Mouse (Mus musculus): Measurements from ENCODE around the gene Sac3d1.
A peak's percentile ranks its signal among the peaks of the same experiment; 100 is the strongest.
"Not testable (repeated sequence)": the region's sequence is repeated elsewhere in the genome, so short reads cannot be mapped to it uniquely, and the experiment has no call there.

Gene Sac3d1

DNA sequence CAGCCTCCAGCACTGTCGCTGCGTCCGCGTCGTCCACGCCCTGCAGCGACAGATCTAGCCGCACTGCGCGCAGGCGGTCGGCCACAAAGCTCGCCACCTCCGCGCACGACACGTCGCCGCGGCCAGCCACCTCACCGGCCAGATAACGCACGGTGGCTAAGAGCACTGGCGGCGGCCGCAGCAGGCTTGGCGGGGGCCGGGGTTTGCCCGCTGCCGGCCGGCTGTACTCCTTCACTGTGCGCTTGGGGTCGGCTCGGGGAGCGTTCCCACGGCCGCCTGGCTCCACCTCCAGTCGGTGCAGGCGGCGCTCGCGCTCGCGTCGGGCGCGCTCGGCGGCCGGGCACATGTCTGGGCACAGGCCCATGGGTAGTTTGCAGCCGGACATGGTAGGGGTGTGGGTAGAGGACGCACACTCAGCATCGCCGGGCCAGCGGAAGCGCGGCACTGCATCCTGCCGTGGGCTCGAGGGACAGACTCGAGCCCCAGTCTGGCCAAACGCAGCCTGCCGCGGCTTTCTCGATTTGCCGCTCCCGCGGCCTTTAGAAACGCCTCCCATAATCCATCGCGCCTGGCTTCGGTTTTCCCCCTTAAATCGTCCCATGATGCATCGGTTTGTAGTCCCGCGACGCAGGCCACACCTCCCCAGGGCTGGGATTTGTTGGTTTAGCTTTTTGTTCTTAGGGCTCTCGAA, at the start of gene Sac3d1:
Gene Sac3d1 (minus strand): TSS at position 665 of the 691 bp plus-strand sequence.
- peak; percentile 92 for DNase-seq (ENCODE audit: low spot score)

DNA sequence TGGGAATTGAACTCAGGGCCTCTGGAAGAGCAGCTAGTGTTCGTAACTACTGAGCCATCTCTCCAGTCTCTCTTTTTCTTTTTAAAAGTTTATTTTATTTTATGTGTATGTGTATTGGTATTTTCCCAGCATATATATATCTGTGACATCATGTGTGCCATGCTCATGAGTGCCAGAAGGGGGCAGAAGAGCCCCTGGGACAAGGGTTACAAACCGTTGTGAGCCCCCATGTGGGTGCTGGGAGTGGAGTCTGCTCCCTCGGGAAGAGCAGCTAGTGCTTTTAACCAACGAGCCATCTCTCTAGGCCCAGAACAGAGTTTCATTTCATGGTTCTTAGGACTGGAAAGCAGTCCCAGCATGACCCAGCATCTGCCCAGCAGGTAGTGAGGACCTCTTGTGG, 48.3 kb upstream of the Sac3d1 start:
- DNase-seq (ENCODE audit: low spot score), result no peak

GRCm38 (mm10) chr19:6163872-6164547, 45.6 kb upstream of the Sac3d1 start:
- DNase-seq (ENCODE audit: low spot score), result no peak

GRCm38 (mm10) chr19:6157220-6157619, 38.8 kb upstream of the Sac3d1 start:
- no peak for DNase-seq (ENCODE audit: low spot score)

GRCm38 (mm10) chr19:6156372-6156771, 37.9 kb upstream of the Sac3d1 start:
- DNase-seq (ENCODE audit: low spot score), result no peak

DNA sequence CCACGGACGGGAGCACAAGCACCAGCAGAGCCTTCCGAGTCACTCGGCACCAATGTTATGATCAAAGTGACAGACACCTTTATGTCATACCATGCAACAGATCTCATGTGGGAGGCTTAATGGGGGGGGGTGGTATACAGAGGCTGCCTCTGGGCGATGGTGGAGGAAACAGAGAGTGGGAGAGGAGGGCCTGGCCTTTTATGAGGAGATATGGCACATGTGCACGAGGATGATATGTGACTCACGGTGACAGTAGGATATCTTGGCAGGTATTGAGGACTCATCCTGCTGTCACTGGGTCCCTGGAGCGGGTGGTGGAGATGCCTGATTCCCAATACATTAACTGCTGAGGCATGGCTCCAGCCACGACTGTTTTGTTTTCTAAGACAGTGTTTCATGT, 36.7 kb upstream of the Sac3d1 start:
- no peak for DNase-seq (ENCODE audit: low spot score)

- no peak for DNase-seq (ENCODE audit: low spot score)
Measured at GRCm38 (mm10) chr19:6144842-6145241, 26.4 kb upstream of the Sac3d1 start.

GRCm38 (mm10) chr19:6141394-6141749, 22.9 kb upstream of the Sac3d1 start, which contains the start of gene Arl2:
TSS of gene Arl2 (minus strand) at chr19:6141548.
- peak; percentile 90 for DNase-seq (ENCODE audit: low spot score)

DNA sequence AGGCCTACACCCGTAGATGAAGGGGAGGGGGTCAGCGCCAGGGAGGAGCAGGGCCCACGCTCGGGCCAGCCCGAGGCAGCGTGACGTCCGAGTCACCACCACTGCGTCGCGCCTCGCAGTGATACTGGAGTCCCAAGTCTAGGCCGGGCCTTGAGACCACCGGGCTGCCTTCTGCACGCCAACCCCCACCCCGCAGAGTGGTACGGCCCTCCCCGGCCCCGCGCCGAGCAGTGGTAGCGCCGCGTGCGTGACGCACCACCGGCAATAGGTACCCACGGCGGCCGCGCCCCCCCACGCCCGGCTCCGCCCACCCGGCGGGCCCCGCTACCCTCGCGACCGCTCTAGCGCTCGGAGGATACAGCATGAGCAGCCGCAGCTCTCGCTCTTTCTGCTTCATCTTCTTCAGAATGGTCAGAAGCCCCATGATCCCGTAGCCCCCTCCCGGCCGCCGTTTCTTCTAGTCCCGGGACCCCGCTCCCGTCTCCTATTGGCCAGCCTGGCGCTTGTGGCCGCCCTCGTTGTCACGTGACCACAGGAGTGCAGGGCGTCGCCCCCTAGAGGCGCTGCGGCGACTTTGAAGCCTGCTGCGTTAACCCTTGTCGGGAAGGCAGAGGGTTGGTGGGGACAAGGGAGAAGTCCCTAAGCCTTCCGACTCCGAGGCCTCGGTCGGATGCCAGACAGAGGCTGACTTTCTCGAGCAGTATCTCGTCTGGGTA, 22.4 kb upstream of the Sac3d1 start, which contains the start of gene Batf2:
Gene Batf2 (plus strand): TSS at position 306 of the 716 bp plus-strand sequence.
- DNase-seq (ENCODE audit: low spot score), result peak; percentile 91

DNA sequence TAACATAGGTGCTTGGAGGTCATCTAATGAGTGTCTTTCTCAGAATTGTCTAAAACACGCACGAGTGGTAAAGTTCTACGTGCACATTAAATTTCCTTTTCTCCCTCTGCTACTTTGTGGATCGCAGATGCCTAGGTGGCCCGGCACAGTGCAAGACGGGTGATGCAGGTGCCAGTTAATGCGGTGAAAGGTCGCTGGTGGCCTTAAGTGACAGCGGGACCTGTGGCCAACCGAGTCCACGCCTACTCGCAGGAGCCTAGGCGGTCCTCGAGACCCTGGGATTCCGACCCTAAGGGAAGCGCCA, 21.9 kb upstream of the Sac3d1 start:
- DNase-seq (ENCODE audit: low spot score), result no peak

DNA sequence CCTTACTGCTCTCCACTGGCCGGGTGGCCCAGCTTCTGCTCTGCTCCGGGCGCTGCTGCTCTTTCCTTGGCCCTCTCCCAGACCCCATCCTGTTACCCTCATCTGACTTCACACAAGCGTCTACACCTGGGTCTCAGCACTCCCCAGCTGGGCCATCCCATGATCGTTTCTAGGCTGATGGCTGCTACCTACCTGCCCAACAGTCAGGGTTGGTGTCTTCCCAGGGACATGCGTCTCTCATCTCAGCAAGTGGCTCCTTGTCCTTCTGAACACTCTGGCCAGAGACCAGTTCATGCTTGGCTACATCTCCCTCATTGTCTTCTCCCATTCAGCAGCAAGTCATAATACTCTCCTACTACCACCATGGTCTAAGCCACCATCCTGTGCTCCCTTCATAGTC, 21.3 kb upstream of the Sac3d1 start:
- DNase-seq (ENCODE audit: low spot score), result no peak

GRCm38 (mm10) chr19:6136397-6136796, 17.9 kb upstream of the Sac3d1 start:
- DNase-seq (ENCODE audit: low spot score), result no peak

DNA sequence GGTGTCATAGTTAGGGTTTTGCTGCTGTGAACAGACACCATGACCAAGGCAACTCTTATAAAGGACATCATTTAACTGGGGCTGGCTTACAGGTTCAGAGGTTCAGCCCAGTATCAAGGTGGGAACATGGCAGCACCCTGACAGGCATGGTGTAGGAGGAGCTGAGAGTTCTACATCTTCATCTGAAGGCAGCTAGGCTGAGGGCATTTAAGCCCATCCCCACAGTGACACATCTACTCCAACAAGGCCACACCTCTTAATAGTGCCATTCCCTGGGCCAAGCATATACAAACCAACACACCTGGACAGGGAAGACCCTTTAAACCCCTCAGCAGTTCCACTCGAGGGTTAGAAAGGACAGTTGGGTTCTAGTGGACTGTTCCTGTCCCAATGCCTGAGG, 14.7 kb upstream of the Sac3d1 start:
- DNase-seq (ENCODE audit: low spot score), result not testable (repeated sequence)

GRCm38 (mm10) chr19:6132171-6132827, 13.8 kb upstream of the Sac3d1 start:
- peak; percentile 82 for DNase-seq (ENCODE audit: low spot score)

DNA sequence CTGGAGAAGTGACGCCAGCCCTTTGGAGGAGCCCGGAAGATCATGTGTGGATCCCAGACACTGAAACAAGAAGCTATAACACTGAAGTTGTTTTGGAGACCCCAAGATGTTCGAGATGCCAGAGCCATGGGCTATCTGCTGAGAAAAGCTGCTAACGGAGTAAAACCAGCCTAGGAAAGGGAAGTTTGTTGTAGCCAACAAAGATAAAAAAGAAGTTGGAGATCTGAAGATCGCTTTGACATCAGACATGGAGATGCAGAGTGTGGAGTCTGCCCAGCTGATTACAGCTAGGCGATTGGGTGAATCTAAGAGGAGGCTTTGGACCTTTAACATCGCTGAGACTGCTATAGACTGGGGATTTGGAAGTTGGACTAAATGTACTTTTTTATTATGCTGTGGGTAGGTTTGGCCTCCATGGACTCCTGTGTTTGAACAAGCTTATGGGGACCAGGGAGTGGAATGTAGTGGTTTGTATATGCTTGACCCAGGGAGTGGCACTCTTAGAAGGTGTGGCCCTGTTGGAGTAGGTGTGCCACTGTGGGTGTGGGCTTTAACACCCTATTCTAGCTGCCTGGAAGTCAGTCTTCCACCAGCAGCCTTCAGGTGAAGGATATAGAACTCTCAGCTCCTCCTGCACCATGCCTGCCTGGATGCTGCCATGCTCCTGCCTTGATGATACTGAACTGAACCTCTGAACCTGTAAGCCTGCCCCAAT, 12.1 kb upstream of the Sac3d1 start:
- DNase-seq (ENCODE audit: low spot score), result not testable (repeated sequence)

DNA sequence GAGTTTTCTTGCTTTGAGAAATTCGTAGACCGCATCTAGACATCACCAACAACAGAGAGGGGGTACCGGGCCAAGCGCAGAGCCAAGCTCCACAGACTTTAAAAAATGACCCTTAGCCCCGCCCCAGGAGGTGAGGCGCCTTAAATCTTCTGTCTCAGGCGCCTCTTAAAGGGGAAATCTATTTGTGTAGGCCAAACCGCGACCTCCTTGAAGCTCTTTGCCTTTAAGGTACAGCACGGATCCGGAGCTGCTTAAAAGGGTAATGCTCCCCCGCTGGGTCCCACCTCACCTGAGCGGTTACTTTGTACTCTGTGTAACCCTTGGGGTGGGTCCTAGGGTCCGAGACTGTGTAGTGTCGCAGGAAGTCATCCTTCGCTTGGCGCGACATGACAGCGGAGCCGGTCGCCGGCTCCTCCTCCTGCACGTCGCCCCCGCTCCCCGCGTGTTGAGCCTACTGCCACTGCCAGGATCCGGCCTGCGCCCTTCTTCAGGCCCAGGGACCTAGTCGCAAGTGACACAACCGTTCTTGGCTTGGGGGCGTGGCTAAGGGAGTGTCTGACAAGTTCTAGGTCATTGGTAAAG, 9.4 kb upstream of the Sac3d1 start, which contains the start of gene Snx15:
Gene Snx15 (minus strand): TSS at position 545 of the 582 bp plus-strand sequence.
- peak; percentile 96 for DNase-seq (ENCODE audit: low spot score)

- no peak for DNase-seq (ENCODE audit: low spot score)
Measured at GRCm38 (mm10) chr19:6126789-6127580, 8.5 kb upstream of the Sac3d1 start.

GRCm38 (mm10) chr19:6126289-6126688, 7.8 kb upstream of the Sac3d1 start:
- DNase-seq (ENCODE audit: low spot score), result peak; percentile 77

- no peak for DNase-seq (ENCODE audit: low spot score)
Measured at GRCm38 (mm10) chr19:6124898-6125297, 6.4 kb upstream of the Sac3d1 start.

DNA sequence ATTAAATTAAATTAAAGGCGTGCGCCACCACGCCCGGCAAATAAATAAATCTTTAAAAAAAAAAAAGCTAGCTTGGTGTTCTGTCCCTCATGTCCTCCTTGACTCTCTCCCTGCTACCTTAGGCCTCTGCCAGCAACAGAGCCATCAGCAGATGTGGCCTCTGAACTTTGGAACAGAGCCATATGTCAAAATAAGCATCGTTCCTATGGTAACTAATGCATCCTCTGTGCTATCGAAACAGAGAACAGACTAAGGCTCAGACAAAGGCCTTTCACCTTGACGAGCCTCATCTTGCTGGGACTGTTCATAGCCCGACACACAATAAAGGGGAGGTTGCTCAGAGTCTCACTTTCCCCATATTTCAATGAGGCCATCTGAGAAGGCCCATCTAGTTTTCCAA, 4.9 kb upstream of the Sac3d1 start:
- DNase-seq (ENCODE audit: low spot score), result no peak

DNA sequence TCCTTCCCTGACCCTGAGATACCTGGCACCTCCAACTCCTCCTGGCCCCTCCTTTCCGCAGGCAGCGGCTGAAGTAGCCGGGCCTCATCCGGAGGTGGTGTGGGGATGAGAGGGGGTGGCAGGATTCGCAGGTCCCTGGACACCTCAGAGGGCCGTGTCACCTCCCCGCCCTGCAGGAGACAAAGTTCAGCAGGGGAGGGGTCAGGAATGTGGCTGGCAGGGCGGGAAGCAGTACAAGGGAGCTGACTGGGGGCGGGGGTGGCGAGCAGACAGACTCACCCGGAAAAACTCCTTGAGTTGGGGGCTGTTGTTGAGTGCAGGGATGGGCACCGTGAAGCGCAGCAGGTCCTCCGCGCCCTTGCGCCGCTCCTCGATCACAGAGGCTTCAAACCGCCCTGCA, 3.3 kb upstream of the Sac3d1 start:
- no peak for DNase-seq (ENCODE audit: low spot score)
